Mouse (Mus musculus) myocyte (in vitro differentiated cells): ENCODE results near the gene Alkbh3.

Experiments
- MAX ChIP-seq: IDR thresholded peaks from one replicate; pipeline ENCODE4 v1.6.1; 2011; ENCODE audit warnings: low read depth, mild to moderate bottlenecking, control low read depth
- POLR2A ChIP-seq: IDR thresholded peaks from one replicate; pipeline ENCODE4 v1.6.1; 2011; ENCODE audit warnings: low read depth, mild to moderate bottlenecking, control low read depth, moderate library complexity; ENCODE audit not compliant: insufficient read length
- TCF12 ChIP-seq: IDR thresholded peaks from one replicate; pipeline ENCODE4 v1.6.1; 2011; ENCODE audit warnings: mild to moderate bottlenecking, control low read depth; ENCODE audit not compliant: poor library complexity, insufficient read depth, severe bottlenecking

- TF ChIP-seq MAX (no peak), TCF12 (no peak), POLR2A (no peak)
These were observed 14.0 kb upstream of the Alkbh3 start for GRCm38 (mm10) chr2:94024637-94025036.
